Mouse (Mus musculus) limb, embryonic 11.5 days (tissue): Measurements from ENCODE around the gene 1700012B07Rik. TPM values are rescaled to one million over a fixed set of nuclear protein-coding genes. Genes with fewer than 3 reads are reported as not detected.
A peak's percentile ranks its signal among the peaks of the same experiment; 100 is the strongest.

Source experiments
- ATAC-seq: fragments of 200-750 bp; cut with Nextera tagmentation; 2 replicates; pipeline ENCODE4 v1.8.0; 2017; ENCODE audit warnings: low read depth; ENCODE audit not compliant: insufficient number of reproducible peaks, low FRiP score, low TSS enrichment
- DNase-seq: peaks from one replicate; pipeline ENCODE4 v3.0.0-alpha.2; 2015; ENCODE audit warnings: low spot score
- H3K27ac ChIP-seq: fragments of 300-500 bp; sonication (generic); replicated peaks from 2 replicates; pipeline ENCODE4 v1.5.1; 2014; ENCODE audit warnings: low read depth, mild to moderate bottlenecking, low read length
- H3K27me3 ChIP-seq: fragments of 300-500 bp; sonication (generic); 2 replicates; pipeline ENCODE4 v1.6.1; 2014; ENCODE audit warnings: mild to moderate bottlenecking, low read length, mixed read lengths; ENCODE audit not compliant: control insufficient read depth, insufficient read depth
- H3K36me3 ChIP-seq: fragments of 300-500 bp; sonication (generic); 2 replicates; pipeline ENCODE4 v1.6.1; 2014; ENCODE audit warnings: mild to moderate bottlenecking, low read length, moderate library complexity, mixed read lengths; ENCODE audit not compliant: control insufficient read depth, insufficient read depth
- H3K4me1 ChIP-seq: fragments of 300-500 bp; sonication (generic); 2 replicates; pipeline ENCODE4 v1.6.1; 2014; ENCODE audit warnings: low read length, mixed read lengths; ENCODE audit not compliant: control insufficient read depth, insufficient read depth
- H3K4me2 ChIP-seq: fragments of 300-500 bp; sonication (generic); 2 replicates; pipeline ENCODE4 v1.6.1; 2014; ENCODE audit warnings: low read depth, mild to moderate bottlenecking, moderate library complexity; ENCODE audit not compliant: severe bottlenecking
- H3K4me3 ChIP-seq: fragments of 300-500 bp; sonication (generic); 2 replicates; pipeline ENCODE4 v1.5.1; 2014; ENCODE audit warnings: low read depth, low read length
- H3K9ac ChIP-seq: fragments of 300-500 bp; sonication (generic); 2 replicates; pipeline ENCODE4 v1.6.1; 2014; ENCODE audit warnings: mild to moderate bottlenecking, low read length
- H3K9me3 ChIP-seq: fragments of 300-500 bp; sonication (generic); 2 replicates; pipeline ENCODE4 v1.6.1; 2016; ENCODE audit warnings: low read length; ENCODE audit not compliant: control insufficient read depth
- WGBS: fragments of 180-500 bp; shearing (Covaris S2); extraction: QIAGEN DNeasy Blood & Tissue Kit; methylation state at CpG from one replicate; pipeline ENCODE4 v1.1.7; 2014; 5-methylcytosine and 5-hydroxymethylcytosine counted together
- polyA plus RNA-seq: library from polyadenylated mRNA; unstranded; fragments of >200 nt; fragmentation: Nextera tagmentation; extraction: Ambion mirVana; gene quantifications from 2 replicates; pipeline ENCODE4 v1.2.1, GENCODE M21; 2014

1700012B07Rik gene
- polyA plus RNA-seq, 1 experiment from 2014 or later = not detected

GRCm38 (mm10) chr11:109830368-109830767 lies 2.5 kb upstream of the 1700012B07Rik start:
- Histone ChIP-seq H3K9ac (no peak overlapping the region), H3K4me1 (no peaks in the 10 kb centered on the region), H3K9me3 (no peaks in the 10 kb centered on the region), H3K4me2 (no peak overlapping the region), H3K27me3 (no peaks in the 10 kb centered on the region), H3K27ac (no peak overlapping the region), H3K4me3 (no peak overlapping the region), H3K36me3 (no peaks in the 10 kb centered on the region)
- WGBS = 95% methylated on average over 5 of the region's 5 CpGs
- DNase-seq (no peak), ATAC-seq (no peak)

GRCm38 (mm10) chr11:109822280-109822679 lies 5.6 kb downstream of the 1700012B07Rik start:
- no peak overlapping the region for H3K4me2 ChIP-seq
- H3K36me3 ChIP-seq = no peaks in the 10 kb centered on the region
- no peaks in the 10 kb centered on the region for H3K27me3 ChIP-seq
- 89% methylated on average over 6 of the region's 6 CpGs for WGBS
- no peaks in the 10 kb centered on the region for H3K4me1 ChIP-seq
- H3K9me3 ChIP-seq = no peaks in the 10 kb centered on the region
- H3K27ac ChIP-seq = no peak overlapping the region
- no peak for ATAC-seq
- no peak overlapping the region for H3K4me3 ChIP-seq
- DNase-seq = no peak
- no peak overlapping the region for H3K9ac ChIP-seq

- 91% methylated on average over 3 of the region's 3 CpGs for WGBS
- no peak for ATAC-seq
These were observed 10.4 kb downstream of the 1700012B07Rik start for GRCm38 (mm10) chr11:109817405-109817804.

GRCm38 (mm10) chr11:109816911-109817310 lies 10.9 kb downstream of the 1700012B07Rik start:
- H3K9ac ChIP-seq = no peak overlapping the region
- no peak overlapping the region for H3K4me2 ChIP-seq
- ATAC-seq (no peak), DNase-seq (no peak)
- H3K27me3 ChIP-seq = no peaks in the 10 kb centered on the region
- 61% methylated on average over 1 of the region's 1 CpGs for WGBS
- H3K9me3 ChIP-seq = no peaks in the 10 kb centered on the region
- no peak overlapping the region for H3K4me3 ChIP-seq
- H3K4me1 ChIP-seq = no peaks in the 10 kb centered on the region
- H3K27ac ChIP-seq = no peak overlapping the region
- no peaks in the 10 kb centered on the region for H3K36me3 ChIP-seq

More at GRCm38 (mm10) chr11:109817405-109817804, 10.4 kb downstream of the 1700012B07Rik start:
- Histone ChIP-seq H3K9me3 (no peaks in the 10 kb centered on the region), H3K4me3 (no peak overlapping the region), H3K36me3 (no peaks in the 10 kb centered on the region), H3K9ac (no peak overlapping the region), H3K4me2 (no peak overlapping the region), H3K4me1 (no peaks in the 10 kb centered on the region), H3K27me3 (no peaks in the 10 kb centered on the region), H3K27ac (no peak overlapping the region)
- DNase-seq = no peak

GRCm38 (mm10) chr11:109811721-109812120 lies 16.1 kb downstream of the 1700012B07Rik start:
- WGBS = 90% methylated on average over 2 of the region's 2 CpGs
- Histone ChIP-seq H3K27ac (no peak overlapping the region), H3K27me3 (no peaks in the 10 kb centered on the region), H3K4me3 (no peak overlapping the region), H3K4me2 (no peak overlapping the region), H3K4me1 (no peaks in the 10 kb centered on the region), H3K9me3 (no peaks in the 10 kb centered on the region), H3K9ac (no peak overlapping the region), H3K36me3 (no peaks in the 10 kb centered on the region)
- DNase-seq (no peak), ATAC-seq (no peak)

GRCm38 (mm10) chr11:109809175-109809855 lies 18.5 kb downstream of the 1700012B07Rik start:
- H3K4me3 ChIP-seq = no peak overlapping the region
- no peak overlapping the region for H3K4me2 ChIP-seq
- peak; percentile 31 for DNase-seq
- no peaks in the 10 kb centered on the region for H3K9me3 ChIP-seq
- WGBS = 51% methylated on average over 4 of the region's 4 CpGs
- ATAC-seq = no peak
- no peaks in the 10 kb centered on the region for H3K36me3 ChIP-seq
- no peaks in the 10 kb centered on the region for H3K27me3 ChIP-seq
- H3K4me1 ChIP-seq = no peaks in the 10 kb centered on the region
- no peak overlapping the region for H3K9ac ChIP-seq
- H3K27ac ChIP-seq = no peak overlapping the region

GRCm38 (mm10) chr11:109801515-109801914 lies 26.3 kb downstream of the 1700012B07Rik start:
- ATAC-seq (no peak), DNase-seq (no peak)
- Histone ChIP-seq H3K4me2 (no peak overlapping the region), H3K4me1 (peaks cover 4% of the 10 kb centered on the region), H3K9ac (no peak overlapping the region), H3K4me3 (no peak overlapping the region), H3K27ac (no peak overlapping the region), H3K36me3 (no peaks in the 10 kb centered on the region), H3K9me3 (no peaks in the 10 kb centered on the region), H3K27me3 (no peaks in the 10 kb centered on the region)
- 79% methylated on average over 1 of the region's 1 CpGs for WGBS

GRCm38 (mm10) chr11:109797531-109797930 lies 30.3 kb downstream of the 1700012B07Rik start:
- no peaks in the 10 kb centered on the region for H3K27me3 ChIP-seq
- no peaks in the 10 kb centered on the region for H3K4me1 ChIP-seq
- DNase-seq (no peak), ATAC-seq (no peak)
- no peak overlapping the region for H3K4me2 ChIP-seq
- 86% methylated on average over 6 of the region's 6 CpGs for WGBS
- no peak overlapping the region for H3K27ac ChIP-seq
- H3K9me3 ChIP-seq = no peaks in the 10 kb centered on the region
- H3K4me3 ChIP-seq = no peak overlapping the region
- H3K9ac ChIP-seq = no peak overlapping the region
- H3K36me3 ChIP-seq = no peaks in the 10 kb centered on the region

GRCm38 (mm10) chr11:109795536-109795935 lies 32.3 kb downstream of the 1700012B07Rik start:
- Histone ChIP-seq H3K4me1 (no peaks in the 10 kb centered on the region), H3K27ac (no peak overlapping the region), H3K4me2 (no peak overlapping the region), H3K9ac (no peak overlapping the region), H3K9me3 (no peaks in the 10 kb centered on the region), H3K36me3 (no peaks in the 10 kb centered on the region), H3K27me3 (no peaks in the 10 kb centered on the region), H3K4me3 (no peak overlapping the region)
- no peak for ATAC-seq
- DNase-seq = no peak
- WGBS = 63% methylated on average over 2 of the region's 2 CpGs
